Mouse (Mus musculus): ENCODE measurements around the gene Egfl8.

DNA sequence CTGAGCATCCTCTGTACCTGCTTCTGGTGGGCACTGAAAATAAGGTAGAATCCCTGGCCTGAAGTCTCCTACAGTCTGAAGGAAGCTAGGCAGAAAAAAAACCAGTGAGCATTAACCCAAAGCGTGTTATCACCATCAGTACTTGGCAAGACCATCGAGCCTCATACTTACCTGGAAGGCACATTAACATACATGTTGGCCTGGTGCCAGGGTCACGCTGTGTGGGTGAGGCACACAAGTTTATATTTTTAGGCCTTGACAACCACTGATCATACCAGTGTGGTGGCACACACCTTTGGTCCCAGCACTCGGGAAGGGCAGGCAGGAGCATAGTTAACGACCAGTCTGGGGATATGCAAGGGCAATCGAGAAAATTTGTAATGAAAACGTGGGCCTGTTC is 7.8 kb downstream of the Egfl8 start:
- no peak for TF ChIP-seq CTCF (IDR thresholded peaks at IDR 0.05)
- TF ChIP-seq EP300 (IDR thresholded peaks at IDR 0.05), result no peak
